In the genomic region with DNA sequence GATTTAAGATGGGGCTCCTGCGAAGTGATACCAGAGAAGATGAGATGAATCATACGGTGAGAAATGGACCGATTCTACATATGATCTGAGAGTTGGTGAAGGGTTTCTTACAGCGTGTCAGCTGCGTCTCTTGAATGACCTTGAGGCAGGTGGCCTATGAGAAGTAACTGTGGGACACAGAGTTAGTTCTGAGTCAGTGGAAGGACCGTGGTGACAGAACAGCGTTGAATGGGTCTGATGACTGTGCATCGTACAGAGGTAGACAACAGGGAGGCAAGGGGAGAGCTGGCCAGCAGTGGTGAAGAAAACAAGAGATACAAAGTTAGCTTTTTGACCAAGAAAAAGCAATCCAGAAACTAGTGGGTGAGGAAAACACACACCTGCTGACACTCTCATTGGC, we compare ENCODE assay signal across 8 mouse cellular contexts. TPM values are rescaled to one million over a fixed set of nuclear protein-coding genes. Genes with fewer than 3 reads are reported as not detected.
DNase-seq lines count a peak whose midpoint lies in the region; ATAC-seq and TF ChIP-seq lines count a peak whose summit lies in the region.

No protein-coding gene starts in this region.

- H3K9me3 ChIP-seq in heart, embryonic 14.5 days (ENCODE audit: control insufficient read depth, low read length): no peaks in the 10 kb centered on the region
- H3K9me3 ChIP-seq in CH12.LX (replicated peaks; ENCODE audit: low read length): no peaks in the 10 kb centered on the region
- H3K9me3 ChIP-seq in forebrain, embryonic 14.5 days (replicated peaks; ENCODE audit: control insufficient read depth, low read length): no peaks in the 10 kb centered on the region
- H3K9me3 ChIP-seq in liver, embryonic 14.5 days (ENCODE audit: control insufficient read depth, low read length): no peaks in the 10 kb centered on the region

- peak; percentile 47 for TF ChIP-seq EP300 in CH12.LX (IDR thresholded peaks at IDR 0.05; ENCODE audit: low read length)
- no peak for TF ChIP-seq EP300 in liver, embryonic 14.5 days (IDR thresholded peaks at IDR 0.05; ENCODE audit: low read depth)

- H3K4me3 ChIP-seq in heart, embryonic 14.5 days (ENCODE audit: control insufficient read depth in 1 of 2, insufficient read depth in 1 of 2, low read depth in 1 of 2, low read length in 2 of 2): no peak overlapping the region
- H3K4me3 ChIP-seq in CH12.LX (replicated peaks in 1 of 3; ENCODE audit: low read depth in 2 of 3, low read length in 2 of 3, poor library complexity in 1 of 3): peak overlapping the region; percentile 73 to 89 (median 82)
- H3K4me3 ChIP-seq in forebrain, embryonic 14.5 days (ENCODE audit: low read depth, low read length): no peak overlapping the region
- H3K4me3 ChIP-seq in liver, embryonic 14.5 days (ENCODE audit: insufficient read depth in 1 of 2, low read depth in 2 of 2, low read length in 2 of 2): peak overlapping the region in 1 of 2 experiments; percentile 87; a peak in 1 of 4 replicates

- peak overlapping the region; percentile 85 for H3K9ac ChIP-seq in heart, embryonic 14.5 days (ENCODE audit: low read length)
- H3K9ac ChIP-seq in CH12.LX (ENCODE audit: insufficient read depth, low read depth): peak overlapping the region; percentile 86
- no peak overlapping the region for H3K9ac ChIP-seq in forebrain, embryonic 14.5 days (ENCODE audit: low read length)
- peak overlapping the region; percentile 81 for H3K9ac ChIP-seq in liver, embryonic 14.5 days (replicated peaks)

- TF ChIP-seq POLR2A in CH12.LX (IDR thresholded peaks at IDR 0.05; ENCODE audit: low read depth, low read length): peak; percentile 56

- peaks cover 19 to 35% of the 10 kb centered on the region in 2 experiments for H3K4me1 ChIP-seq in heart, embryonic 14.5 days (ENCODE audit: control insufficient read depth in 2 of 2, insufficient read depth in 2 of 2, low read length in 2 of 2)
- H3K4me1 ChIP-seq in CH12.LX (ENCODE audit: control insufficient read depth in 1 of 2, insufficient read depth in 2 of 2): peaks cover 9 to 42% of the 10 kb centered on the region in 2 experiments
- H3K4me1 ChIP-seq in forebrain, embryonic 14.5 days (ENCODE audit: control insufficient read depth, insufficient read depth, low read length): peaks cover 9% of the 10 kb centered on the region
- peaks cover 15 to 27% of the 10 kb centered on the region in 2 experiments for H3K4me1 ChIP-seq in liver, embryonic 14.5 days (replicated peaks; ENCODE audit: control insufficient read depth in 2 of 2, insufficient read depth in 2 of 2, low read length in 1 of 2)

- H3K27ac ChIP-seq in heart, embryonic 14.5 days (replicated peaks in 1 of 2; ENCODE audit: control insufficient read depth in 1 of 2, insufficient read depth in 1 of 2, low read depth in 2 of 2, low read length in 2 of 2): peak overlapping the region; percentile 95 to 97
- peak overlapping the region; percentile 90 for H3K27ac ChIP-seq in CH12.LX (ENCODE audit: insufficient read depth, low read depth)
- H3K27ac ChIP-seq in forebrain, embryonic 14.5 days (ENCODE audit: low read depth, low read length): no peak overlapping the region
- H3K27ac ChIP-seq in liver, embryonic 14.5 days: peak overlapping the region; percentile 92

- H3K36me3 ChIP-seq in heart, embryonic 14.5 days (ENCODE audit: control insufficient read depth, insufficient read depth, low read length): peaks cover 6% of the 10 kb centered on the region; the same call in 1 of the 2 replicates
- peaks cover under 1 to 3% of the 10 kb centered on the region in 2 experiments for H3K36me3 ChIP-seq in CH12.LX (replicated peaks in 1 of 2; ENCODE audit: control insufficient read depth in 1 of 2, insufficient read depth in 1 of 2, low read length in 1 of 2)
- H3K36me3 ChIP-seq in forebrain, embryonic 14.5 days (ENCODE audit: control insufficient read depth, insufficient read depth, low read length): no peaks in the 10 kb centered on the region
- H3K36me3 ChIP-seq in liver, embryonic 14.5 days (replicated peaks; ENCODE audit: control insufficient read depth, insufficient read depth, low read depth): peaks cover under 1% of the 10 kb centered on the region

- dilution Hi-C loops in CH12.LX (cut with MboI; ENCODE audit: extremely low pct_ligation_motif_present, extremely low pct_unique_long_range_greater_than_20kb, low sequenced_read_pairs): no loop called here

- no peak for TF ChIP-seq RAD21 in CH12.LX (IDR thresholded peaks at IDR 0.05; ENCODE audit: low read depth, low read length)

- no peak for TF ChIP-seq CTCF in CH12.LX (conservative IDR thresholded peaks at IDR 0.05 in 1 of 2, IDR thresholded peaks at IDR 0.05 in 1 of 2; ENCODE audit: low read depth in 2 of 2, low read length in 2 of 2)
- TF ChIP-seq CTCF in liver, embryonic 14.5 days (IDR thresholded peaks at IDR 0.05; ENCODE audit: low read depth): no peak

- WGBS in heart, embryonic 14.5 days: 62% methylated on average over 8 of the region's 8 CpGs
- 81% methylated on average over 8 of the region's 8 CpGs for WGBS in forebrain, embryonic 14.5 days
- 77% methylated on average over 8 of the region's 8 CpGs for WGBS in liver, embryonic 14.5 days (ENCODE audit: insufficient replicate concordance)

- H3K27me3 ChIP-seq in heart, embryonic 14.5 days (ENCODE audit: control insufficient read depth, insufficient read depth, low read length): no peaks in the 10 kb centered on the region
- no peaks in the 10 kb centered on the region for H3K27me3 ChIP-seq in CH12.LX (replicated peaks)
- H3K27me3 ChIP-seq in forebrain, embryonic 14.5 days (replicated peaks; ENCODE audit: control insufficient read depth, insufficient read depth, low read length): no peaks in the 10 kb centered on the region
- H3K27me3 ChIP-seq in liver, embryonic 14.5 days (ENCODE audit: control insufficient read depth, insufficient read depth, low read length): no peaks in the 10 kb centered on the region

- H3K79me2 ChIP-seq in CH12.LX (replicated peaks; ENCODE audit: control insufficient read depth, extremely low read depth, insufficient read depth, poor library complexity, severe bottlenecking): peaks cover 23% of the 10 kb centered on the region

- no peak for DNase-seq in heart, postnatal 4 days
- peak; percentile 82 for DNase-seq in CH12.LX (ENCODE audit: extremely low read depth)
- no peak for DNase-seq in forebrain, embryonic 14.5 days (ENCODE audit: low spot score)
- DNase-seq in liver, embryonic 14.5 days (ENCODE audit: low read depth in 3 of 3, low spot score in 3 of 3): no peak
- DNase-seq in adrenal gland, postnatal 36 days: no peak
- no peak for DNase-seq in cerebellum, adult 11-12 months
- DNase-seq in spleen, postnatal 4 days (ENCODE audit: low spot score in 2 of 2): no peak

- peak overlapping the region; percentile 77 for H3K4me2 ChIP-seq in heart, embryonic 14.5 days (ENCODE audit: low read length)
- peak overlapping the region; percentile 88 for H3K4me2 ChIP-seq in CH12.LX (ENCODE audit: insufficient read depth, low read depth, poor library complexity, severe bottlenecking)
- H3K4me2 ChIP-seq in forebrain, embryonic 14.5 days (ENCODE audit: low read length): peak overlapping the region; percentile 63; the same call in 1 of the 2 replicates
- H3K4me2 ChIP-seq in liver, embryonic 14.5 days (ENCODE audit: low read depth): peak overlapping the region; percentile 73

- in situ Hi-C loops in CH12.LX (cut with MboI; ENCODE audit: low pct_ligation_motif_present, low pct_unique_long_range_greater_than_20kb, low sequenced_read_pairs): loop anchor here (25.0 kb wide), 1 partner anchor 438 kb away; no protein-coding TSS in a partner anchor

- no peak for ATAC-seq in heart, embryonic 14.5 days (ENCODE audit: insufficient number of reproducible peaks, insufficient read depth, low FRiP score, low read depth)
- ATAC-seq in forebrain, embryonic 14.5 days: no peak
- ATAC-seq in liver, embryonic 14.5 days (ENCODE audit: insufficient read depth): no peak

RNA-seq across cellular contexts. Expression of a gene that starts 0.7 kb away (rescaled TPM):
- 11.0 and 11.8 TPM in 2 replicates for polyA plus RNA-seq in heart, embryonic 14.5 days (2014; fragmentation: Nextera tagmentation; extraction: Ambion mirVana)
- total RNA-seq in heart, postnatal 4 days (2021): 10 to 100 TPM; 15.3 to 17.6 TPM
- total RNA-seq in CH12.LX (2012; rRNA removed): 21.2 and 26.6 TPM in 2 replicates
- 6.4 and 8.3 TPM in 2 replicates for total RNA-seq in CH12.LX (2014; rRNA removed)
- 54.1 and 56.9 TPM in 2 replicates for polyA plus RNA-seq in CH12.LX (2012; ENCODE audit: insufficient read length, low read depth)
- polyA plus RNA-seq in forebrain, embryonic 14.5 days (2014; fragmentation: Nextera tagmentation; extraction: Ambion mirVana): 5.3 and 6.0 TPM in 2 replicates
- 16.7 and 17.6 TPM in 2 replicates for polyA plus RNA-seq in liver, embryonic 14.5 days (2012; rRNA removed)
- 17.1 and 19.3 TPM in 2 replicates for polyA plus RNA-seq in liver, embryonic 14.5 days (2014; fragmentation: Nextera tagmentation; extraction: Ambion mirVana)
- total RNA-seq in adrenal gland, postnatal 36 days (2021): 10 to 100 TPM; 22.4 to 24.2 TPM

RNA-seq across cellular contexts. Expression of a gene that starts 2.6 kb away (rescaled TPM):
- polyA plus RNA-seq in heart, embryonic 14.5 days (2014; fragmentation: Nextera tagmentation; extraction: Ambion mirVana): 22.7 and 25.6 TPM in 2 replicates
- total RNA-seq in heart, postnatal 4 days (2021): 10 to 100 TPM; 14.2 to 17.1 TPM
- 40.7 and 41.1 TPM in 2 replicates for total RNA-seq in CH12.LX (2012; rRNA removed)
- total RNA-seq in CH12.LX (2014; rRNA removed): 35.3 and 35.4 TPM in 2 replicates
- 34.0 and 35.4 TPM in 2 replicates for polyA plus RNA-seq in CH12.LX (2012; ENCODE audit: insufficient read length, low read depth)
- 75.1 and 81.1 TPM in 2 replicates for polyA plus RNA-seq in forebrain, embryonic 14.5 days (2014; fragmentation: Nextera tagmentation; extraction: Ambion mirVana)
- polyA plus RNA-seq in liver, embryonic 14.5 days (2012; rRNA removed): 4.1 and 4.8 TPM in 2 replicates
- polyA plus RNA-seq in liver, embryonic 14.5 days (2014; fragmentation: Nextera tagmentation; extraction: Ambion mirVana): 2.5 and 3.8 TPM in 2 replicates
- 10 to 100 TPM; 15.7 to 19.2 TPM for total RNA-seq in adrenal gland, postnatal 36 days (2021)

RNA-seq across cellular contexts. Expression of a gene that starts 46.2 kb away (rescaled TPM):
- polyA plus RNA-seq in heart, embryonic 14.5 days (2014; fragmentation: Nextera tagmentation; extraction: Ambion mirVana): not detected in 2 replicates
- total RNA-seq in heart, postnatal 4 days (2021): under 1 TPM; 0.83 to 0.86 TPM
- total RNA-seq in CH12.LX (2012; rRNA removed) (not detected in 2 replicates), CH12.LX (2014; rRNA removed) (not detected in 2 replicates)
- polyA plus RNA-seq in CH12.LX (2012; ENCODE audit: insufficient read length, low read depth): 0.35 TPM in 1 of 2 replicates, not detected in the other
- polyA plus RNA-seq in forebrain, embryonic 14.5 days (2014; fragmentation: Nextera tagmentation; extraction: Ambion mirVana): 118 and 123 TPM in 2 replicates
- 0.03 and 0.35 TPM in 2 replicates for polyA plus RNA-seq in liver, embryonic 14.5 days (2012; rRNA removed)
- not detected in 2 replicates for polyA plus RNA-seq in liver, embryonic 14.5 days (2014; fragmentation: Nextera tagmentation; extraction: Ambion mirVana)
- 1 to 10 TPM; 2.3 to 3.3 TPM for total RNA-seq in adrenal gland, postnatal 36 days (2021)

RNA-seq across cellular contexts. Expression of a gene that starts 46.2 kb away (rescaled TPM):
- polyA plus RNA-seq in heart, embryonic 14.5 days (2014; fragmentation: Nextera tagmentation; extraction: Ambion mirVana): 10.5 and 15.6 TPM in 2 replicates
- 10 to 100 TPM; 25.4 to 31.0 TPM for total RNA-seq in heart, postnatal 4 days (2021)
- total RNA-seq in CH12.LX (2012; rRNA removed) (not detected in 2 replicates), CH12.LX (2014; rRNA removed) (not detected in 2 replicates)
- polyA plus RNA-seq in CH12.LX (2012; ENCODE audit: insufficient read length, low read depth): not detected in 2 replicates
- 13.5 and 20.1 TPM in 2 replicates for polyA plus RNA-seq in forebrain, embryonic 14.5 days (2014; fragmentation: Nextera tagmentation; extraction: Ambion mirVana)
- 3.3 and 3.6 TPM in 2 replicates for polyA plus RNA-seq in liver, embryonic 14.5 days (2012; rRNA removed)
- polyA plus RNA-seq in liver, embryonic 14.5 days (2014; fragmentation: Nextera tagmentation; extraction: Ambion mirVana): 1.1 and 1.7 TPM in 2 replicates
- total RNA-seq in adrenal gland, postnatal 36 days (2021): 10 to 100 TPM; 23.7 to 32.1 TPM

Comparison
In these comparisons a context has a peak if more than half of its experiments do, and no peak if none do; other contexts are left out.
1. H3K4me3 ChIP-seq: peak in CH12.LX (3 of 3); none in heart, embryonic 14.5 days (0 of 2) and forebrain, embryonic 14.5 days (single experiment).
2. RNA of a gene that starts 46.2 kb away (polyA plus RNA-seq): 118 to 123 TPM in forebrain, embryonic 14.5 days; 0.35 TPM in CH12.LX, 0.03 to 0.35 TPM in liver, embryonic 14.5 days and not detected in heart, embryonic 14.5 days; every median in the first group is over 10 times any median in the second.
3. Peak in every context shown above with its lines, with median percentiles within 50 percentile points of each other: H3K4me2 ChIP-seq.